Mouse (Mus musculus) myocyte (in vitro differentiated cells): ENCODE results near the gene Serpina3m. TPM values are rescaled to one million over a fixed set of nuclear protein-coding genes. Genes with fewer than 3 reads are reported as not detected.

ENCODE experiments used
- H3K27me3 ChIP-seq: one replicate; pipeline ENCODE4 v1.6.1; 2011; ENCODE audit not compliant: control insufficient read depth, insufficient read depth, insufficient read length
- H3K36me3 ChIP-seq: one replicate; pipeline ENCODE4 v1.6.1; 2011; ENCODE audit not compliant: control insufficient read depth, insufficient read depth
- H3K4me2 ChIP-seq: one replicate; pipeline ENCODE4 v1.6.1; 2011; ENCODE audit warnings: low read depth, control low read depth
- H3K4me3 ChIP-seq: one replicate; pipeline ENCODE4 v1.5.1; 2011; ENCODE audit warnings: mild to moderate bottlenecking, control low read depth, moderate library complexity
- H3K79me2 ChIP-seq: one replicate; pipeline ENCODE4 v1.6.1; 2011; ENCODE audit not compliant: control insufficient read depth, insufficient read depth
- H3ac ChIP-seq: one replicate; pipeline ENCODE4 v1.6.1; 2011; ENCODE audit not compliant: control insufficient read depth, insufficient read length
- CEBPB ChIP-seq: IDR thresholded peaks from 2 replicates; pipeline ENCODE4 v1.6.1; 2011; ENCODE audit warnings: mild to moderate bottlenecking, moderate library complexity; ENCODE audit not compliant: poor library complexity, insufficient read depth, severe bottlenecking
- E2F4 ChIP-seq: IDR thresholded peaks from one replicate; pipeline ENCODE4 v1.6.1; 2011; ENCODE audit warnings: mild to moderate bottlenecking, control low read depth, moderate library complexity; ENCODE audit not compliant: insufficient read depth
- MAX ChIP-seq: IDR thresholded peaks from one replicate; pipeline ENCODE4 v1.6.1; 2011; ENCODE audit warnings: low read depth, mild to moderate bottlenecking, control low read depth
- MYOD1 ChIP-seq, 3 experiments: IDR thresholded peaks; one replicate each; pipeline ENCODE4 v1.6.1; 2011; ENCODE audit warnings: control low read depth in 2 of 3, low read depth in 2 of 3, mild to moderate bottlenecking in 2 of 3, moderate library complexity in 1 of 3; ENCODE audit not compliant: insufficient read length in 2 of 3, control insufficient read depth in 1 of 3
- MYOG ChIP-seq, 3 experiments: IDR thresholded peaks; one replicate each; pipeline ENCODE4 v1.6.1; 2011; ENCODE audit warnings: control low read depth in 2 of 3, low read depth in 2 of 3, mild to moderate bottlenecking in 2 of 3; ENCODE audit not compliant: insufficient read length in 2 of 3, control insufficient read depth in 1 of 3, insufficient read depth in 1 of 3
- POLR2A ChIP-seq: IDR thresholded peaks from one replicate; pipeline ENCODE4 v1.6.1; 2011; ENCODE audit warnings: low read depth, mild to moderate bottlenecking, control low read depth, moderate library complexity; ENCODE audit not compliant: insufficient read length
- POLR2AphosphoS2 ChIP-seq: IDR thresholded peaks from one replicate; pipeline ENCODE4 v1.6.1; 2011; ENCODE audit warnings: low read depth, control low read depth; ENCODE audit not compliant: insufficient read length
- REST ChIP-seq: IDR thresholded peaks from one replicate; pipeline ENCODE4 v1.6.1; 2011; ENCODE audit warnings: mild to moderate bottlenecking, control low read depth, moderate library complexity; ENCODE audit not compliant: insufficient read depth, insufficient read length
- SRF ChIP-seq: IDR thresholded peaks from one replicate; pipeline ENCODE4 v1.6.1; 2011; ENCODE audit warnings: low read depth; ENCODE audit not compliant: control insufficient read depth, insufficient read length
- TCF12 ChIP-seq: IDR thresholded peaks from one replicate; pipeline ENCODE4 v1.6.1; 2011; ENCODE audit warnings: mild to moderate bottlenecking, control low read depth; ENCODE audit not compliant: poor library complexity, insufficient read depth, severe bottlenecking
- TCF3 ChIP-seq: IDR thresholded peaks from one replicate; pipeline ENCODE4 v1.6.1; 2011; ENCODE audit warnings: low read depth, control low read depth; ENCODE audit not compliant: insufficient read length
- USF1 ChIP-seq: IDR thresholded peaks from one replicate; pipeline ENCODE4 v1.6.1; 2011; ENCODE audit warnings: low read depth, mild to moderate bottlenecking, control low read depth, moderate library complexity
- polyA plus RNA-seq: library from polyadenylated mRNA; unstranded; fragments of >200 nt; fragmentation: generic; extraction: Trizol; gene quantifications from one replicate; pipeline ENCODE4 v1.2.1, GENCODE M21; 2012; ENCODE audit warnings: missing spikeins

The Serpina3m gene
- polyA plus RNA-seq, 1 experiment, result not detected

DNA sequence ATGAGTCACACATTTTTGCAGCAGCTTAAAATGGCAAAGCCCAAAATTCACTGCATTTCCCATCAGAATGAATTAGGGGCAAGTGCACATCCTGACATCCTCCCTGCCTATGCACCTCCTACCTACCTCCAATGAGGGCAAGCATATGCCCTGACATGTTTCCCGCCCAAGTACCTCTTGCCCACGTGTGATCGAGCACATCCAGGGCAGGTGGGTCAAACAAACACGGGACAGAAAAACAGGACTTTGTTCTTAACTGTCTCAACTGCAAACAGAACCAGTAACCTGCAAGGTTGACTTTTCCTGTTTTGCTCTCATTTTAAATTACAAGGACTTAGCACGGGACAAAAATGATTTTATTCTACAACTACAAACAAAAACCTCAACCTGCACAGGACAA is 65.7 kb downstream of the Serpina3m start:
- H3K36me3 ChIP-seq, result no peaks in the 10 kb centered on the region
- no peaks in the 10 kb centered on the region for H3K27me3 ChIP-seq
- no peak for TF ChIP-seq POLR2A
- TF ChIP-seq MYOG (IDR thresholded peaks at IDR 0.05; ENCODE audit: control insufficient read depth in 1 of 3, insufficient read depth in 1 of 3, insufficient read length in 2 of 3, low read depth in 2 of 3), result no peak
- no peak for TF ChIP-seq USF1
- no peak for TF ChIP-seq TCF12
- TF ChIP-seq E2F4, result no peak
- no peak for TF ChIP-seq TCF3
- TF ChIP-seq REST, result no peak
- TF ChIP-seq CEBPB, result no peak
- TF ChIP-seq MAX, result no peak
- no peak for TF ChIP-seq MYOD1 (IDR thresholded peaks at IDR 0.05; ENCODE audit: control insufficient read depth in 1 of 3, insufficient read length in 2 of 3, low read depth in 2 of 3)
- TF ChIP-seq SRF, result no peak
- TF ChIP-seq POLR2AphosphoS2, result no peak
- no peak overlapping the region for H3K4me3 ChIP-seq
- no peak overlapping the region for H3ac ChIP-seq
- no peaks in the 10 kb centered on the region for H3K79me2 ChIP-seq
- no peak overlapping the region for H3K4me2 ChIP-seq

DNA sequence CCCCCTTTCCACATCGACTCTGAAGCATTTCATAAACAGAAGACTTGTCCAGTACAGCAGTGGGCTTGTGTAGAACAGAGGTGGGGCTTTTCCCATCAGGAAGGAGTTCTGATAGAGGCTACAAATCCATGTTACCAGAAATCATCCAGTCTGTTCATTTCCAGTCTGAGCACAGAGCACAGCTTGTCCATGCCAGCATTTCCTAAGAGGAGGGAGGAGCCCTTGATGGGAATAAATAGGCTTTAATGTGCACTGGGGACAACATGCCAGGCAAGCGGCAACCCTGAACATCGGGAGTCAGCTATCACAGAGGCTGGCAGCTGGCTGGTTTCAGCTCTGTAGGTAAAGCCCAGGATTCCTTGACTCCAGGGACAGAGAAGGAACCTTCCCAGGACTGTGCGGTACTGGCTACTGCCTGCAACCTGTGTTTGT is 68.2 kb downstream of the Serpina3m start, which contains the start of gene Serpina3n:
TSS of gene Serpina3n (plus strand) at position 276 of the 432 bp plus-strand sequence.
- H3K4me2 ChIP-seq, result no peak within 1 kb of the TSS
- no peak for TF ChIP-seq TCF12
- TF ChIP-seq TCF3, result no peak
- TF ChIP-seq USF1, result no peak
- no peak for TF ChIP-seq MAX
- TF ChIP-seq E2F4, result no peak
- TF ChIP-seq REST, result no peak
- TF ChIP-seq POLR2A, result no peak
- TF ChIP-seq MYOD1 (IDR thresholded peaks at IDR 0.05; ENCODE audit: control insufficient read depth in 1 of 3, insufficient read length in 2 of 3, low read depth in 2 of 3), result no peak
- no peak for TF ChIP-seq MYOG (IDR thresholded peaks at IDR 0.05; ENCODE audit: control insufficient read depth in 1 of 3, insufficient read depth in 1 of 3, insufficient read length in 2 of 3, low read depth in 2 of 3)
- no peak for TF ChIP-seq SRF
- no peak for TF ChIP-seq POLR2AphosphoS2
- TF ChIP-seq CEBPB, result no peak
- H3ac ChIP-seq, result no peak within 1 kb of the TSS
- H3K36me3 ChIP-seq, result no peaks in the 10 kb centered on the region
- H3K27me3 ChIP-seq, result no peaks in the 10 kb centered on the region
- no peak within 1 kb of the TSS for H3K4me3 ChIP-seq
- no peaks in the 10 kb centered on the region for H3K79me2 ChIP-seq

DNA sequence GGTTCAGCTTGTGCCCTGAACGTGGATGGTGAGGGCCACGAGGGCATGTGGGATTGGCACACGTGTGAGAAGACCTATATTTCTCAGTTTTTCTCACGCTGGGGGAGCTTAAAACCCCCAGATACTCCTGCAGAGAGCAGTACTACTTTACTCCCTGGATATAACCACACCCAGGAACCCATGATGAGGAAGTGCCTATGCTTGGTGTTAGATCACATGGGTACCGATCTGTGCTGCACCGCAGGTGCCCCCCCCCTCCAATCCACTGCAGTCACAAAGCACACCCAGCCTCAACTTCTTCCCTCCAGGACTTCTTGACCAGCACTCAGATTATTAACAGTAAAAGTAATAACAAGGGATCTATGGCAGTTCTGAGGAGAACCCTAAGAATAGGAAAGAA is 74.2 kb downstream of the Serpina3m start:
- Histone ChIP-seq H3ac (no peak overlapping the region), H3K79me2 (no peaks in the 10 kb centered on the region), H3K36me3 (no peaks in the 10 kb centered on the region), H3K4me2 (no peak overlapping the region), H3K27me3 (no peaks in the 10 kb centered on the region), H3K4me3 (no peak overlapping the region)
- no peak for TF ChIP-seq USF1
- no peak for TF ChIP-seq TCF3
- no peak for TF ChIP-seq E2F4
- TF ChIP-seq REST, result no peak
- no peak for TF ChIP-seq SRF
- no peak for TF ChIP-seq POLR2A
- TF ChIP-seq MYOD1 (IDR thresholded peaks at IDR 0.05; ENCODE audit: control insufficient read depth in 1 of 3, insufficient read length in 2 of 3, low read depth in 2 of 3), result no peak
- TF ChIP-seq POLR2AphosphoS2, result no peak
- TF ChIP-seq MYOG (IDR thresholded peaks at IDR 0.05; ENCODE audit: control insufficient read depth in 1 of 3, insufficient read depth in 1 of 3, insufficient read length in 2 of 3, low read depth in 2 of 3), result no peak
- no peak for TF ChIP-seq MAX
- TF ChIP-seq TCF12, result no peak
- no peak for TF ChIP-seq CEBPB

DNA sequence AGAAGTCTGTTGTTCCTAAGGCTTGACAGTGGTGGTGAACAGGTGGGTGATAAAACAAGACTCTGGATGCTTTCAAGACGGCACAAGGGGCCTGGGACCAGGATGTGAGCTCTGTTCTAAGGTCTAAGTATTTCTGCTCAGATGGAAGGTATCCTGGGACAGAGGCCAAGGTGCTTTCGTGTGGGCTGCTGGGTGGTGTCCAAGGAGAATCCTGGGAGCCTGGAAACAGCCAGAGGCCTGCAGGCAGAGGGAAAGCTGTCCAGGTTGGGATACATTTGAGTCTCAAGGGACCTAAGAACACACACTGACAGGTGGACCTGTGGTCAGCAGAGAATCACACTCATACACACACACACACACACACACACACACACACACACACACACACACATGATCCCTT is 76.3 kb downstream of the Serpina3m start:
- Histone ChIP-seq H3K79me2 (no peaks in the 10 kb centered on the region), H3ac (no peak overlapping the region), H3K27me3 (no peaks in the 10 kb centered on the region), H3K36me3 (no peaks in the 10 kb centered on the region), H3K4me3 (no peak overlapping the region), H3K4me2 (no peak overlapping the region)
- no peak for TF ChIP-seq TCF3
- no peak for TF ChIP-seq MAX
- no peak for TF ChIP-seq TCF12
- TF ChIP-seq POLR2A, result no peak
- TF ChIP-seq SRF, result no peak
- TF ChIP-seq USF1, result no peak
- no peak for TF ChIP-seq CEBPB
- no peak for TF ChIP-seq MYOG (IDR thresholded peaks at IDR 0.05; ENCODE audit: control insufficient read depth in 1 of 3, insufficient read depth in 1 of 3, insufficient read length in 2 of 3, low read depth in 2 of 3)
- no peak for TF ChIP-seq POLR2AphosphoS2
- no peak for TF ChIP-seq REST
- no peak for TF ChIP-seq E2F4
- TF ChIP-seq MYOD1 (IDR thresholded peaks at IDR 0.05; ENCODE audit: control insufficient read depth in 1 of 3, insufficient read length in 2 of 3, low read depth in 2 of 3), result no peak
